Mouse (Mus musculus) adrenal gland, adult 8-10 months (tissue): ENCODE results near the gene Pi4ka. TPM values are rescaled to one million over a fixed set of nuclear protein-coding genes. Genes with fewer than 3 reads are reported as not detected.
"Not testable (repeated sequence)": the region's sequence is repeated elsewhere in the genome, so short reads cannot be mapped to it uniquely, and the experiment has no call there.

Source experiments
- DNase-seq: peaks from one replicate; pipeline ENCODE4 v3.0.0; 2022
- total RNA-seq, 4 experiments: library from RNA; stranded (reverse); gene quantifications; 2 replicates each; pipeline ENCODE4 v1.2.4; 2022

Pi4ka gene
- total RNA-seq, 4 experiments from 2014 or later, result 86.3 to 111 (median 102) TPM

DNA sequence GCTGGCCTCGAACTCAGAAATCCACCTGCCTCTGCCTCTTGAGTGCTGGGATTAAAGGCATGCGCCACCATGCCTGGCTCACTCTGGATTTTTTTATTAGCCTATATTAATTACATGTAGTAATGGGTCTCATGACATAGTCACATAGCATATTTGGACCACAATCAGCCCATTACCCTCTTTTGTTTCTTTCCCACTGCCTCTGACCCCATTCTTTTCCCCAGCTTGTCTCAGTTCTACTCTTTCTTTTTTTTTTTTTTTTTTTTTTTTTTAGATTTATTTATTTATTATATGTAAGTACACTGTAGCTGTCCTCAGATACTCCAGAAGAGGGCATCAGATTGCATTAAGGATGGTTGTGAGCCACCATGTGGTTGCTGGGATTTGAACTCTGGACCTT lies 174.6 kb downstream of the Pi4ka start:
- DNase-seq, result not testable (repeated sequence)

Other genes with a start within 250 kb of the Pi4ka start
- gene Ube2l3, start 203.7 kb downstream of the Pi4ka start, total RNA-seq, result 100 to 1,000 TPM; 162 to 223 (median 198) TPM
- under 1 TPM in 2 of 4 experiments, not detected in 2; 0.09 to 0.14 TPM for gene Rimbp3, start 197.7 kb downstream of the Pi4ka start, total RNA-seq
- 1 to 10 TPM; 2.0 to 3.7 (median 3.4) TPM for gene Hic2, start 172.7 kb downstream of the Pi4ka start, total RNA-seq
- gene Tmem191c, start 130.2 kb downstream of the Pi4ka start, total RNA-seq, result 10 to 100 TPM in 3 of 4 experiments, 1 to 10 TPM in 1; 9.3 to 30.7 (median 19.6) TPM
- gene Serpind1, start 74.9 kb downstream of the Pi4ka start, total RNA-seq, result under 1 TPM; 0.15 to 0.52 (median 0.35) TPM
- 10 to 100 TPM; 26.7 to 32.4 (median 29.4) TPM for gene Snap29, start 328 bp downstream of the Pi4ka start, total RNA-seq
- gene Crkl, start 45.7 kb upstream of the Pi4ka start, total RNA-seq, result 10 to 100 TPM; 27.7 to 38.9 (median 36.1) TPM
- gene Aifm3, start 83.3 kb upstream of the Pi4ka start, total RNA-seq, result 10 to 100 TPM in 3 of 4 experiments, 1 to 10 TPM in 1; 7.9 to 47.0 (median 29.0) TPM
- gene Lztr1, start 102.4 kb upstream of the Pi4ka start, total RNA-seq, result 100 to 1,000 TPM in 2 of 4 experiments, 10 to 100 TPM in 2; 64.4 to 118 (median 88.8) TPM
- gene Thap7, start 124.8 kb upstream of the Pi4ka start, total RNA-seq, result 10 to 100 TPM; 40.6 to 51.2 (median 45.5) TPM
- gene Lrrc74b, start 154.9 kb upstream of the Pi4ka start, total RNA-seq, result under 1 TPM in 3 of 4 experiments, not detected in 1; 0.12 to 0.46 (median 0.34) TPM
- 1 to 10 TPM in 2 of 4 experiments, under 1 TPM in 2; 0.55 to 2.9 (median 1.6) TPM for gene P2rx6, start 155.6 kb upstream of the Pi4ka start, total RNA-seq
- 10 to 100 TPM in 3 of 4 experiments, 1 to 10 TPM in 1; 7.9 to 47.4 (median 28.9) TPM for gene Slc7a4, start 176.9 kb upstream of the Pi4ka start, total RNA-seq
- gene Smpd4, start 213.0 kb upstream of the Pi4ka start, total RNA-seq, result 10 to 100 TPM; 33.4 to 48.2 (median 40.4) TPM
- 1 to 10 TPM in 3 of 4 experiments, under 1 TPM in 1; 0.81 to 3.8 (median 2.1) TPM for gene Ccdc74a, start 240.2 kb upstream of the Pi4ka start, total RNA-seq